Mouse (Mus musculus) megakaryocyte progenitor cell, adult 5-6 weeks (primary cell): ENCODE data around the gene Auts2. TPM values are rescaled to one million over a fixed set of nuclear protein-coding genes. Genes with fewer than 3 reads are reported as not detected.
A peak's percentile ranks its signal among the peaks of the same experiment; 100 is the strongest.

Experiments used
- ATAC-seq: replicated peaks from 2 replicates; pipeline ENCODE4 v1.8.0; 2016; ENCODE audit warnings: mild to moderate bottlenecking, moderate TSS enrichment, inconsistent platforms; ENCODE audit not compliant: poor library complexity
- total RNA-seq, 2 experiments: library from RNA; stranded (forward) in 1 of 2; stranded (reverse) in 1 of 2; fragments of 157-497, 149-512 nt in 1 of 2; fragments of 200-1000 nt in 1 of 2; gene quantifications; 2 replicates each; pipeline versions ENCODE4 v1.2.3 to v1.2.4; 2015 to 2017

Auts2 gene
- total RNA-seq, 2 experiments from 2014 or later = 3.9 to 15.0 TPM

- ATAC-seq = no peak
Observed at GRCm38 (mm10) chr5:131509315-131509714, 1033.8 kb downstream of the Auts2 start.

DNA sequence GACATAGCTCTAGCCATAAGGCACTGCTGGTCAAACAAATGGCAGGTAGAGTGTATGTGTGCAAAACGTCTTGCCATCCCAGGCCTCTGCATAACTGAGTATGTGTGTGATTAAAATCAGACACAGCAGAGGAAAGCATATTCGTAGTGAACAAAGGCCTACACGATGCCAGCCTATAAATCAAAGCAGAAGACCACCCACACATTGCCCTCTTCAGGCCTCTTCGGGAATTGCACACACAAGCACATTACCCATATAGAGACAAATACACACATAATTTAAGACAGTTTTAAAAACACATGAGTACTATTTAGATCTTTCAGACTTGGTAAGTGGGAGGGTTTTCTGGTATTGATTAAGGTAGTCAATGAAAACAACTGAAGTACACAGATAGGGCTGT lies 1044.3 kb downstream of the Auts2 start:
- ATAC-seq = no peak

- ATAC-seq = no peak
Observed at GRCm38 (mm10) chr5:131496517-131497216, 1046.5 kb downstream of the Auts2 start.

DNA sequence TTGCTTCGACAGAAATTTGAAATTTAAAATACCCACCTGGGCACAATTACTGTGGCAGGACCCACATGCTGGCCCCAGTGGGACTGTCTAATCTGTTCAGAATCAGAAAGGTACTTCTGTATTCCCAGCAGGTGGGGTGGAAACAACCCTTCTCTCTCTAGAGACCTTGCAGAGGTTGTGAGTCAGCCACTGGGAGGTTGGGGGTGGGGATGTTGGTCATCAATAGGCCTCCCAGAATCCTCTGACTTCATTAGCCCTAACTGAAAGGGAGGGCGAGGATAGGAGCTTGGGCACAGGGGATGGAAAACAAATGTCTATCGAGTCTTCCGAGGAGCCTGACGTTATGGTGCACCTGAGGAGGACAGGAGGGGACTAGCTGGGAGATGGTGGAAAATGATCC lies 1048.6 kb downstream of the Auts2 start:
- ATAC-seq = no peak

DNA sequence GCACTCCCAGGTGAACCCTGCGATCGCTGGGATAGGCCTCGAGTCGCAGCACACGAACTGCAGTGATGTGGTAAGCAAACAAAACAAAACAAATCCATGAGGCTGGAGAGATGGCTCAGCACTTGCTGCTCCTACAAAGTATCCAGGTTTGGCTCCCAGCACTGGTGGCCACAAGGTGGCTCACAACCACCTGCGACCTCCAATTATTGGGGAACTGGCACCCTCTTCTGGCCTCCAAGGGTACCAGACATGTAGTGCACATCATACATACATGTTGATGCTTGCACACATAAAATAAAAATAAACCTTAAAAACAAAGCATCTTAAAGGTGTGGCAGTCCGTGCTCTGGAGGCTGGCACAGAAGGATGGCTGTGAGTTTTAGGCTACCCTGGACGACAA lies 1050.6 kb downstream of the Auts2 start:
- ATAC-seq = no peak

GRCm38 (mm10) chr5:131491843-131492242 lies 1051.3 kb downstream of the Auts2 start:
- ATAC-seq = no peak

- ATAC-seq = no peak
Observed at GRCm38 (mm10) chr5:131490811-131491210, 1052.3 kb downstream of the Auts2 start.

GRCm38 (mm10) chr5:131489846-131490245 lies 1053.3 kb downstream of the Auts2 start:
- no peak for ATAC-seq

DNA sequence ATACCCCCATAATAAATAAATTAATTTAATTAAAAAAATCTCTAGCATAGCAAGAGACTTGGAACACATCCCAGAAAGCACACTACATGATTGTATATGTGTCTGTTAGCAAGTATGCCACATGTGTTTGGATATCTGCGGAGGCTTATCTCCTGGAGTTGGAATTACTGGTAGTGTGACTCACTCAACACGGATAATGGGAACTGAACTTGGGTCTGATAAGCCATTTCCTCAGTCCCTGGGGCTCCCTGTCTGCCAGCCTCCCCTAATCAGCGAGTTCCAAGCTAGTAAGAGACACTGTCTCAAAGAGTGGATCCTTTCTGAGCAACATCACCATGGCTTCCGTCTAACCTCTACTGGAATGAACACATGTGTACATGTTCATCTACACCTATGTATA lies 1056.6 kb downstream of the Auts2 start:
- no peak for ATAC-seq

DNA sequence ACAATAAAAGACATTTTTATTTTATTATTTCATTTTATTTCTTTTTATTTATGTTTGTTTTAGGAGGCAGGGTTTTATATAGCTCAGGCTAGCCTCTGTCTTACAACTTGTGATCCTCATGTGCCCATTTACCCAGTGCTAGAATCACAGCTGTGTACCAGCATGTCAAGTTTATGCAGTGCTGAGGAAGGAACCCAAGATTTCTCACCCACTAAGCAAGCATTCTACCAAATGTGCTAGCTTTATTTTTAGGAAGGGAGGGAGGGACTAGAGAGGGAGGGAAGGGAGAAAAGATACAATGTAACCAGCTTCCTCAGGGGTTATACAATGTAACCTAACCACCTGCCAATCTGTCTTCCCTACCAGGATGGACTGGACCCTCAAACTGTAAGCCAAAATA lies 1067.9 kb downstream of the Auts2 start:
- ATAC-seq = no peak

GRCm38 (mm10) chr5:131468609-131469008 lies 1074.5 kb downstream of the Auts2 start:
- no peak for ATAC-seq

DNA sequence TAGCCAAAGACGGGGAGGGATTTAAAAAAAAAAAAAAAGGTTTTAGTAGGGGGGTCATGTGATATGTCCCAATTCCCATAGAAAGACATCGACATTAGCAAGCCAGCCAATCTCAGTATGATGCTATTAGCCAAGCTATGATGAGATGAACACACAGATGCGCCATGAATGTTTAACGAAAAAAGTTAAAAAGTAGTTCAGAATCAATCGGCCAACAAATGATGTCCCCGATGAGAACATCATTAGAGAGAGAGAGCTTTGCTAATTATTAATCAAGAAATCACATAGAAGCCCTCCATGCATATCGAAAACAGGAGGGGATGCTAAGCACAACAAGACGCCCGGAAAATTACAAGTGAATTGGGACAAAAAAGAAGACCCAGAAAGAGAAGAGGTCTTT lies 1077.0 kb downstream of the Auts2 start:
- ATAC-seq = no peak

- no peak for ATAC-seq
Observed at GRCm38 (mm10) chr5:131463402-131463801, 1079.7 kb downstream of the Auts2 start.

DNA sequence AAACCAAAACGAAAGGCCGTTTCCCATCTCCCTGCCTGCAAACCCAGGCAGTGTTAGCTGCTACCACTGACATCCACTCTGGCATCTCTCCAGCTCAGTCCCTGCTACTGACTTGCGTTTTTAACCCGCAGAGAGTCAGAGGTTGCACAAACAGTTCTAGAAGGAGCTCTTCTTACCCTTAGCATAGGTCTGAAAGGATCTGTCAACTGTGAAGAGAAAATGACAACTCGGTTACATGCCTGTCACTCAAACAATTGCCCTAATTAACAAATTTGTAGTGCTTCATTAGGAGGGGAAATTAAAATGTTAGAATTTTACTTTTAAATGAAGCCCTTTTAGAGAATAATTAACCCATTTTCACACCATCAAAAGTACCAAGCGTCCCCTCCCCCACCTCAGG lies 1083.2 kb downstream of the Auts2 start:
- ATAC-seq = no peak

GRCm38 (mm10) chr5:131459549-131459948 lies 1083.6 kb downstream of the Auts2 start:
- ATAC-seq = no peak

- ATAC-seq = no peak
Observed at GRCm38 (mm10) chr5:131458700-131459099, 1084.4 kb downstream of the Auts2 start.

DNA sequence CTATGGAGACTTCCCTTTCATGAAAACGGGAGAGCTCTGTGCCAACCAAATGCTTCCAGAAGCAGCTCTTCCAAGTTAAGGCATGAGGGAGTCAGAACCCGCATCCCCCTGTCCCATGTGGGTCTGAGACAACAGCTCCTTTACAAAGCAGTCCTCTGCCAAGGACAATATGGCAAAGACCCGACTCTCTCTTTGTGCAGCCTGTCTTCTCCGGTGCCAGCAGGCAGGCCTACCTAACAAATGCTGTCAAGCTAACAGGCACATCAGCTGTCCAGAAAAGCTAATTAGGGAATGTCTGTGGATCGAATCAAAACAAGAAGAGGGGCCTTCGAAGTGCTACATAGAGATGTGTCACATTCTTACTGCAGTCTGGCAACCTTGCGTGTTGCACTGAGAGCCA lies 1085.1 kb downstream of the Auts2 start:
- no peak for ATAC-seq

GRCm38 (mm10) chr5:131449181-131449868 lies 1093.8 kb downstream of the Auts2 start:
- ATAC-seq = no peak

GRCm38 (mm10) chr5:131435239-131435876 lies 1107.8 kb downstream of the Auts2 start:
- no peak for ATAC-seq

DNA sequence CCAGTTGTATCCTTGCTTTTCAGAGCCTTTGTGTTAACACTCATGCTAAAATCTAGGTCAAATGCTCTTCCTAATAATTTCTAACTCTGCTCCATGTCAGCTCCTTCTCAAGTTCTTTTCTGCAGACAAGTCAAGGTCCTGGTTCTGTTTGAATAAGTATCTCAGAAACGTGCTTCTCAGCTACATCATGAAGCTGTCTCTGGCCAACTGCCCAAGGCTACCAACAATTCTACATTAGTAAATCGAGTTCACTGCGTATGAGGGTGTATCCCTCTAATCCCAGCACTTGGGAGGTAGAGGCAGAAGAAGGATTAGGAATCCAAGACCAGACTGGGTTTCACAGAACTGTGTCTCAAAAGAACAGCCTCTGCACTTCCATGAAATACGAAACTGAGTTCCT lies 1109.9 kb downstream of the Auts2 start:
- no peak for ATAC-seq

DNA sequence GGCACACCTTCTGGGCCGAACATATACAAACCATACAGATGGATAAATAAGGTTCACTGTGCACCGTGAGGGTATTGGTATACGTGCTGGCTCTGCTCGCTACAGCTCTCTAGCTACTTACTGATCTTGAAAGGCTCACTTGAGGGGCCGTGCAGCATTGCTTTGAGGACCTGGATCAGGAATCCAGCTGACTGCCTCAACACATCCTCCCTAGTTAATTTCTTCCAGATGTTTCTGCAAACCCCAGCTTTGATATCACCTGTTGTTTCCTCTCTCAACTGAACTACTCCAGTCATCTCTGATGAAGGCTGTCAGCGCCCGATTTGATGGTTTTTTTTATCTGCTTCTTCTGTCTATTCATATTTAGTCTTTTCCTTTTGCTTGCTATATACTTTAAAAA lies 1111.2 kb downstream of the Auts2 start:
- ATAC-seq = no peak

- ATAC-seq = peak; percentile 78
Observed at GRCm38 (mm10) chr5:131430109-131430508, 1113.0 kb downstream of the Auts2 start.
